Mouse (Mus musculus): ENCODE results near the gene Acvr1.

Gene Acvr1

DNA sequence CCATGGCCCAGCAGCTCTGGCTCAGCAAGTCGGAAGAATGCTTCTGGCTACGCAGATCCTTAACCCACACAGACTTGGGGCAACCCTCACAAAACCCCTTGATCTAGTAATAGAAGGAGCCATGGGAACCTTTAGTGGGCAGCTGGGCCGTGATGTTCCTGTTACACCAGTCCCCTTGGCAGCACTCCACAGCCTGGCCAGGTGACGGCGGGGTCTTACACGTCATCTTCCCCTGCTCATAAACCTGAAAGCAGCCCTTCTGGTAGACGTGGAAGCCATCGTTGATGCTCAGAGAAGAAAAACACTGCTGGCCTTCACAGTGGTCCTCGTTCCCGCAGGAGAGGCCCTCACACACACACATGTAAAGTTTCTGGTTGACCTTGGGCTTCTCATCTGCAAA, 87.4 kb downstream of the Acvr1 start:
- 87% methylated on average over 10 of the region's 10 CpGs for WGBS

GRCm38 (mm10) chr2:58478144-58478543, 88.8 kb downstream of the Acvr1 start:
- WGBS = 92% methylated on average over 4 of the region's 4 CpGs

GRCm38 (mm10) chr2:58476956-58477715, 89.8 kb downstream of the Acvr1 start:
- WGBS = 48% methylated on average over 12 of the region's 12 CpGs

GRCm38 (mm10) chr2:58475578-58475977, 91.4 kb downstream of the Acvr1 start:
- WGBS = 63% methylated on average over 8 of the region's 8 CpGs

DNA sequence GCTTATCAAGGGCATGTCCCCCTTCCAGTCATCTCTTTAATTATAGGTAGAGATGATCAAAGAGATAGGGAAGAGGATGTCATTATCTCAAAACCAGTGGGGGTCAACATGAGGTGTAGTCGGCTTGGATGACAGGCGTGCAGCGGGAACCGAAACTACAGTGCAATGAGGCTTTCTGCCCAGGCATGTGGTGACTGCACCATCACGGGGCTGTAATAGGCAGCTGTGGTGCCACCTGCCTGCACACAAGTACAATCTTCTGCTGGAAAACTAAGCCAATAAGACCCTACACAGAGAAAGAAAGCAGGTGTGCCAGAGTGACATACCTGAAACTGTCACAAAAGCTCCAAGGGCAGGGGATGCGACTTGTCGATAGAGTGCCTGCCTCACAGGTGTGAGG, 96.7 kb downstream of the Acvr1 start:
- WGBS = 81% methylated on average over 7 of the region's 7 CpGs

DNA sequence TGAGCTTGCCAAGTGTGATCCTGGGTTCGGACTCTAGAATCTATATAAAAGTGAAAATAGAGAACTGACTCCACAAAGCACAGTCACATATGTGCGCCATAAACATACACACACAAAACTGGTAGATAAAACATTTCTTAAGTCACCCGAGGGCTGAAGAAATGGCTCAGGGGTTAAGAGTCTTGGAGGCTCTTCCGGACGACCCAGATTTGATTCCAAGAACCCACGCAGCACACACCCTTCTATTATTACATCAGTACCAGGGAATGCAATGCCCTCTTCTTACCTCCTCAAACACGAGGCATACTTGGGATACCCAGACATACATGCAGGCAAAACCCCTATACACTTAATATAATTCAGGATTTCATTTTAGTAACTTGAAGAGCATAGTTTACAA, 97.1 kb downstream of the Acvr1 start, which contains the start of gene Gm17409:
Gene Gm17409, plus strand, starts transcription at position 301 of the 400 bp plus-strand sequence.
- WGBS = 72% methylated on average over 7 of the region's 7 CpGs

DNA sequence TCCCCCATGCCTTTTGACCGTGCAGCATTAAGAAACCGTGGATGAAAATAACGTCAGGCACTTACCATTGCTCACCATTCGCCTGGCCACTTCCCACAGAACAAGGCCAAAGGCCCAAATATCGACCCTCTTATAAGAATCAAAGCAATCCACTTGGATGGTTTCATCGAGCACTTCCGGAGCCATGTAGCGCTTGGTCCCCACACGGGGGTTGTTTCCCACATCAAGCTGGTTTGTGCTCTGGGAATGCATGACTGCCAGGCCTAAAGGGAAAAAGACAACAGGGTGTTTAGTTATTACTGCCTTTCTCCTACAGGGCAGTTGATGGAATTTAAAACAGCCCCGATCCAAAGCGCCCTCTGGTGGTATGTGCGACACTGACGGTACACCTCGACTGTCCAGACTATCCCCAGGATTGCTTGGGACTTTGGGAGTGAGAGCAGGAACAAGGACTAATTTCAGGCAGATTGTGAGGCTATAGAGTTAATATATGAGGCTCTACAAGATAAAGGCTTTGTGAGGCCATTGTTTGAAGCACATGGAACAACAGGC, 108.1 kb downstream of the Acvr1 start:
- WGBS = 80% methylated on average over 14 of the region's 14 CpGs

GRCm38 (mm10) chr2:58457488-58457865, 109.5 kb downstream of the Acvr1 start:
- 96% methylated on average over 5 of the region's 5 CpGs for WGBS

DNA sequence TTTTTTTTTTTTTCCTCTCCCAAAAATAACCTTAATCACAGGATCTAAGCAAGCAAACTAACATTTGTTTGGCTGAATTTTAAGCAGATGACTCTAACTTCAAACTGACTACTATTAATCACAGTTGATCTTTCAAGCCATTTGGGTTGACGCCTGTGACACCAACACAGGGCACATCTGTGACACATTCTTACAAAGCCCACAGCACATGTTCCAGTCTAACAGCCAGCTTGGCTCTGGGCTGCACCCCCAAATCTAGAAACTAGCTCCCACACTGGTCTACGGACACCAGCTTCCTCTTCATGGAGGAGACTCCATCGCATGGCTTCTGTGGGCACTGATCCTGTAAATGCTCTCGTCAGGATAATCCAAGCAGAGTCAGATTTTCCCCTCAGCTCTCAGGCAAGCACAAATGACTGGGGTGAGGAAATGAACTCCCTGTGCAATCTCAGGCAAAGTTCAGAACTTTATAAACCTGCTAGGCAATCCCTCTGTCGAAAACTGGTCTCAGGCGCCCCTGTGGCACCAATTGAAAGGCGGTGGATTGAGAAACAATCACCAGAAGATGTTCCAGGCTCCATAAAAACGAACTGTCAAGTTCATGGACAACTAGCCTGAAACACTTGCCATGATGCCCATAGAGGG, 110.0 kb downstream of the Acvr1 start:
- WGBS = 76% methylated on average over 8 of the region's 8 CpGs

DNA sequence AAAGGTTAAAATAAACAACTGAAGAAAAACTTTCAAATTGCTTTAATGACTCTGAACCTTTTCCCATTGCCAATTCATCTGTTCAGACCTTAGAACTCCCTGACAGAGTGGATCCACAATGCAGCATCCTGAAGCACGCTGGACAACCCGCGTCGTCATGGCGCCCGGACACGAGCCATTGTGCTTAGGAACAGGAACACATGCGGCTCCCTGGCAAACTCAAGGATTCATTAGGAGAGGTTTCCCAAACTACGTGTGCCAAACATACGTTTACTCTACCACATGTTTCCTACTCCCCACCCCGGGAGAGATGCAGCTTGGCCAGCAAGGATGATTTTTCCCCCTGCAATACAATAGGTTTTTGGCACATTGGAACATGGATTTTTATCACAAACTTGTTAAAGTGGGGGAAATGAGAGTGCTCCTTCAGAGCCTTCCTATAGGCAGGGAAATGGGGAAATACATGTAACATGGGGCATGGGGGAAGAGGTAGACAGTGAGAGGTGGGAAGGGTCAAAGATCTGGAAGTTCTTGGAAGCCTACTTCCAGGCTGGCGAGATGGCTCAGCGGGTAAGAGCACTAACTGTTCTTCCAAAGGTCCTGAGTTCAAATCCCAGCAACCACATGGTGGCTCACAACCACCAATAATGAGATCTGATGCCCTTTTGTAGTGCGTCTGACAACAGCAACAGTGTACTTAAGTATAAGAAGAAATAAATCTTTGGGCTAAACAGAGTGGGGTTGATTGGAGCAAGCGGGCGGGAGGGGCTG, 112.7 kb downstream of the Acvr1 start:
- WGBS = 66% methylated on average over 16 of the region's 16 CpGs

DNA sequence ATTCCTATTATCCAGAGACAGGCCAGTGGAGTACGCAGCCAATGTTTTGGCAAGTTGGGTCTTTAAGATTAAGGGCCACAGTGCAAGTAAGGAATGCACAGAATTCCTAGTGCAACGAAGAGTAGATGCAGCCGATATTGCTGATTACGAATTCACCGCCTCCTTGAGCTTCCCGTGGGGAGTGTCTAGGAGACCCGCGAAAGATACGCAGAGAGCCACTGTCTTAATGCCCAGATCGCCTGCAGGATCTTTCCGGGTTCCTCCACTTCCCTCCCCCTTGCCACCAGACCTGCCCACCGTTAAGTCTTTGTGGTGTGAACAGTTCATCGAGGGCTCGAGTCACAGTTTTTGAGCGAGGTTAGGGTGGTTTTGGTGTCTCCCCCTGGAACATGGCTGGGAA, 120.0 kb downstream of the Acvr1 start:
- WGBS = 94% methylated on average over 15 of the region's 15 CpGs

DNA sequence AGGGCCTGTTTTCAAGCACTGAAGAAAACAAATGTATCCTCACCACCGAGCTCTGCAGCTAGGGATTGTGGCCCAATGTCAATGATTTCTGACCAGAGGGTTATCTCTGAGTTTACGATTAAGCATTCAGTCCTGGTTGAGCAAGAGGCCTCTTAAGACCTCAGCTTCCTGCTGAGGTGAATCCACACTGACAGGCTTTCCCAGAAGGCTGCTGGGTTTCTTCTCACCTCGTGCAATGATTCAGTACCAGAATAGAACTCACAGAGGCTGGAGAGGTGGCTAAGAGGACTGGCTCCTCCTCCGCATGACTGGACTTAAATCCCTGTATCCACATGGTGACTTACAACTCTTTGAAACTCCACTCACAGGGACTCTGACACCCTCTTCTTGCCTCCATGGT, 123.8 kb downstream of the Acvr1 start:
- 77% methylated on average over 4 of the region's 4 CpGs for WGBS

DNA sequence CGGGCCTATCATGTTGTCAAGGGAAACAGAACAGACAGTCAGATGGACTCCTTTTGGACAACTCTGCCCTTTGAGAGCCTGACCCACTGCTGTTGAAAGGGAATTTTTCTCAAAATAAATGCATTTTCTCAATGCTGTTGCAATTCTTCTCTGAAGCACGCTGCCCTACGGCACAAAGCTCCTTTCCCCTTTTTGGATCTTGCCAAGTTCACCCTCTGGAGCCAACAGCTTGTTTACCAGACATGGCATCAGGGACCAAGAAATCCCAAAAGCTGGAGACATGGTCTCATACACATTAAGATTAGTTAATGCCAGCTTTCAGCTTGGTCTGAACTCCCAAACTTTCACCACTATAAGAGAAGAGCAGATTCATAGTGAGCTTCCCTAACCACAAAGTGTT, 130.0 kb downstream of the Acvr1 start:
- WGBS = 79% methylated on average over 3 of the region's 3 CpGs

- 96% methylated on average over 13 of the region's 13 CpGs for WGBS
Observed at GRCm38 (mm10) chr2:58435507-58435906, 131.4 kb downstream of the Acvr1 start.

DNA sequence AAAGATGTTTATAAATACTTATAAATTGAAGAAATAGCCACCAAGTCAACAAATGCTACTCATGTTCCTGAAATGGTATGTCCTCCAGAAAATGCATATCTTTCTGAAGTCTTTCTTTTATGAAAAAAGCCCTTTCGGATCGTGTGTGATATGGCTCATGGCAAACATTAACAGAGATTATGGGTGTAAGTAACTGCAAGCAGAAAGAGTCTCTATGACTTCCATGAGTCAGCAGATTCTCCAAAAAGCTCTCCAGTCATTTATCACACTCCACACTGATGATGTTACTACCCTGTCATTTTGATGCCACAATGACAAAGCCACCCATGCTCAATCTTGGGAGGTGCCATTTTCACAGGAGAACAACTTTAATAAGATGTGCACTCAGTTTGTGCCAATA, 132.5 kb downstream of the Acvr1 start:
- 51% methylated on average over 2 of the region's 2 CpGs for WGBS

DNA sequence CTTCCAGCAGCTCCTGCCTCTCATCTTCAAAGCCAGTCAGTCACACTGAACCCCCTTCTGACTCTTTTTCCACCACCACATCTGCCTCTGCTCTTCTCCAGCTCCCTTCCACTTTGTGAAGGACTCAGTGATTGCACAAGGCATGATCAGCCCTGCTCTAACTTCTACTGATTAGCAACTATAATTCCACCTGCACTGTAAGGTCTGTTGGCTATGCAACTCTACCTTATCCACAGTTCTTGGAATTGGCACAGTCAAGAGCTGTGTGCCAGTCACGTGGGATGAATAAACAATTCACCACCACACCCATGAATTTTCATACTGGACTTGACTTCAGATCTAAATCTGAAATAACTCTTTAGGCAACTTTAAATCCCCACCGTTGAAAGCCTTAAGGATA, 133.6 kb downstream of the Acvr1 start:
- 56% methylated on average over 2 of the region's 2 CpGs for WGBS

GRCm38 (mm10) chr2:58432211-58432610, 134.7 kb downstream of the Acvr1 start:
- WGBS = 62% methylated on average over 7 of the region's 7 CpGs

- WGBS = 96% methylated on average over 13 of the region's 13 CpGs
Observed at GRCm38 (mm10) chr2:58425436-58426004, 141.4 kb downstream of the Acvr1 start.

- 81% methylated on average over 5 of the region's 5 CpGs for WGBS
Observed at GRCm38 (mm10) chr2:58423319-58423718, 143.6 kb downstream of the Acvr1 start.

DNA sequence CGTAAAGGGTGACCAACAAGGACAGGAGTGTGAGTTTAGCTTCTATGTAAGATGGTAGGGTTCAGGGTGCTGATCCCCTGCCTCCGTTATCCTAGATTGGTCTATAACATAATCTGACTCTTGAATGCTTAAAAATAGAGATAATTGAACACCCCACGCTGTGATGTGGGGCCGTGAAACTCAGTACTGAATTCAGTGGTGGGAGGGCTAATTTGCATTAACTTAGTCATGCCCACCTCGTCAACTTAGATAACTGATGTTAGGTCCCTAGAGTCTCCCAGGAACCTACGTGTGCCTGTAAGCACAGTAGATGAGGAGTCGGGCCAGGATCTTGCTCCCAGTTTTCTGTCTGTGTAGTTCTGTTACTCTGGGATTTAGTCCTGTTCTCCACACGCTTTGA, 147.4 kb downstream of the Acvr1 start:
- WGBS = 61% methylated on average over 8 of the region's 8 CpGs

- WGBS = 94% methylated on average over 1 of the region's 1 CpGs
Observed at GRCm38 (mm10) chr2:58418109-58418508, 148.8 kb downstream of the Acvr1 start.

DNA sequence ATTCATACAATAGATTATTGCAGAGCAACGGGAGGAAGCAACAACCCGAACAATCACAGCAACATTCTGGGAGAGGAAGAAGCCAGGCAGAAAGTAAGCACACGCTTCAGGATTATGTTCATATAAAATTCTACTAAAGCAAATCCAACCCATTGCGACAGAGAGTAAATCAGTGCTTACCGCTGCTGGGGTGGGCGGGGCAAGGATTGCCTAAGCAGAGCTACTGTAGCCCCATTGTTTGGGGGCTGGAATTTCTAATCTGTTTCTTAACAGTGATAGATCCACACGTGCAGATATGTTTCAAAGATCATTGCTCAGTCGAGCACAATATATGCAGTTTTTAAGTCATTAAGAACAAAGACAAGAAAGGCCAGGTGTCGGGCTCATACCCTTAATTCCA, 149.3 kb downstream of the Acvr1 start:
- 74% methylated on average over 9 of the region's 9 CpGs for WGBS

Data from cerebral cortex, adult 2 months (tissue).